Mouse (Mus musculus): ENCODE data around the gene Slc44a3.

Gene Slc44a3

GRCm38 (mm10) chr3:121493997-121494421 lies 38.2 kb downstream of the Slc44a3 start:
- DNase-seq = no peak

- DNase-seq = no peak
Measured at GRCm38 (mm10) chr3:121492026-121492425, 40.2 kb downstream of the Slc44a3 start.

GRCm38 (mm10) chr3:121490941-121491340 lies 41.3 kb downstream of the Slc44a3 start:
- no peak for DNase-seq

- no peak for DNase-seq
Measured at GRCm38 (mm10) chr3:121489462-121490118, 42.6 kb downstream of the Slc44a3 start.

- no peak for DNase-seq
Measured at GRCm38 (mm10) chr3:121485201-121485600, 47.0 kb downstream of the Slc44a3 start.

GRCm38 (mm10) chr3:121483266-121484161 lies 48.7 kb downstream of the Slc44a3 start:
- no peak for DNase-seq

GRCm38 (mm10) chr3:121481564-121481963 lies 50.6 kb downstream of the Slc44a3 start:
- DNase-seq = no peak

- no peak for DNase-seq
Measured at GRCm38 (mm10) chr3:121480961-121481436, 51.2 kb downstream of the Slc44a3 start.

GRCm38 (mm10) chr3:121480030-121480960 lies 51.9 kb downstream of the Slc44a3 start:
- peak; percentile 15 for DNase-seq

- DNase-seq = peak; percentile 37
Measured at GRCm38 (mm10) chr3:121474738-121475137, 57.5 kb downstream of the Slc44a3 start.

- peak; percentile 20 for DNase-seq
Measured at GRCm38 (mm10) chr3:121471703-121472102, 60.5 kb downstream of the Slc44a3 start.

- peak; percentile 47 for DNase-seq
Measured at GRCm38 (mm10) chr3:121469185-121469975, 62.8 kb downstream of the Slc44a3 start.

GRCm38 (mm10) chr3:121468136-121468535 lies 64.1 kb downstream of the Slc44a3 start:
- no peak for DNase-seq

GRCm38 (mm10) chr3:121467094-121467552 lies 65.1 kb downstream of the Slc44a3 start:
- DNase-seq = no peak

- DNase-seq = no peak
Measured at GRCm38 (mm10) chr3:121465795-121466194, 66.4 kb downstream of the Slc44a3 start.

GRCm38 (mm10) chr3:121464733-121465305 lies 67.4 kb downstream of the Slc44a3 start:
- DNase-seq = no peak

GRCm38 (mm10) chr3:121462782-121463181 lies 69.4 kb downstream of the Slc44a3 start:
- DNase-seq = no peak

- DNase-seq = no peak
Measured at GRCm38 (mm10) chr3:121461477-121461876, 70.7 kb downstream of the Slc44a3 start.

- DNase-seq = peak; percentile 70
Measured at GRCm38 (mm10) chr3:121460473-121461193, 71.6 kb downstream of the Slc44a3 start.

All from liver (tissue).